Mouse (Mus musculus): ENCODE results near the gene Zswim9. TPM values are rescaled to one million over a fixed set of nuclear protein-coding genes. Genes with fewer than 3 reads are reported as not detected.

Zswim9 gene
- 3.8 and 4.8 TPM in 2 replicates for polyA plus RNA-seq (2015; fragmentation: Nextera tagmentation; extraction: Ambion mirVana)

DNA sequence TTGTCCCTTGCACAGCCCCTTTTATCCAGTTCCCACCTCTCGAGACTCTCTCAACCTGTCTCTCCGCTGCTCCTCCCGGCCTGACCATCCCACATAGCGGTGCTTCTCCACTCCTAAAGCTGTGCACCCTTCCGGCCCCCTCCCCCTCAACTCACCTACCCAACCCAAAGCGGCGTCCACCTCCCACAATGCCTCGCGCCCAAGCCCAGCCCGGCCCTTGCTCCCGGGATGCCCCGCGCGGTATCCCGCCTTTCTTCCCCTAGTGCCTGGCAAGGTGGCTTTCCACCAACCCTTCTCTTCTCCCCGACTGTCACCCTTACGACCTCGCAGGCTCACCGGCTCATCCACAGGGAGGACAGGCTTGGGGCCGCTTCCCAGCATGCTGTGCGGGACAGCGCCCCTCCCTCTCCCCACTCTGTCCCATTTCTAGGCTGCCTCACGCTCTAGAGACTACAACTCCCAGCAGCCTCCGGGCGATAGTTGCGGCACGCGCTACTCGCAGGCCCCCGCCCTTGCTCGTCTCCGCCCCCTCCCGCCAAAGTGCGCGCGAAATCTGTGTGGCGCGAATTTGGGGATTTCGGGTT, at the start of gene Zswim9:
TSS of gene Zswim9 (minus strand) at position 414 of the 584 bp plus-strand sequence.

DNA sequence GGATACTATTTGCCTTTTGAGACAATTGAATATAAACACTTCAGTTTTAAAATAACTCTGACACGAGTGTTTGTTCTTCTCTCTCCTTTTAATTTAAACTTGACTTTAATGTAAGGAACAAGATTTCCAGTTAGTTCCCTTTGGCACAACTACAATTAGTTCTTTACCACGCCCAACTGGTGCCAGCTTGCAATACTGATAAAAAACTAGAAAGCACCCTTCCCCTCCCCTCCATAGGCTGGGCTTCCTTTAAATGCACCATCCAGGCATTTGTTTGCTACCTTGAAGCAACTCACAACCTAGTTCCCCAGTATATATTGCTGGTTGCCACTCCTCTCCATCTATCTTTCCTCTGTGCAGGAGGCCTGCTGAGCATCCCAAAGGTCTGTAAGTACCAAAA, 45.8 kb upstream of the Zswim9 start, which contains the start of gene Pla2g4c:
TSS of gene Pla2g4c (plus strand) at position 340 of the 400 bp plus-strand sequence.

DNA sequence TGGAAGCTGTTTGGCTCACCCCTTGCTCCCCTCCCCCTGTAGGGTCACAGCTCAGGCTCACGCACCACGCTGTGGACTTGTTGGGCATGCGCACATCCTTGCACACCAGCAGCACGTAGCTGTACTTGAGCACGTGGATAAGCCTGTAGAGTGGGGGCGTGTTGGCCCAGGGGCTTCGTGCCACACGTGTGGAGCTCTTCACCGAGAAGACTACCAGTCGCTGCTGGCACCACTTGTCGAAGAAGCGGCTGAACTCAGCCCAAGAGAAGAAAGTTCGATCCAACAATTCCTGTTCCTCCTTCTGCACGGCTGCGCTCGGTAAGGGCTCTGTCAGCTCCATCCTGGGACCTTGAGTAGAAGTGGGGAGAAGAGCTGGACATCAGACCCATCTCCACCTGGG, 1.4 kb downstream of the Zswim9 start, which contains the start of gene Lig1:
TSS of gene Lig1 (plus strand) at position 203 of the 400 bp plus-strand sequence.

DNA sequence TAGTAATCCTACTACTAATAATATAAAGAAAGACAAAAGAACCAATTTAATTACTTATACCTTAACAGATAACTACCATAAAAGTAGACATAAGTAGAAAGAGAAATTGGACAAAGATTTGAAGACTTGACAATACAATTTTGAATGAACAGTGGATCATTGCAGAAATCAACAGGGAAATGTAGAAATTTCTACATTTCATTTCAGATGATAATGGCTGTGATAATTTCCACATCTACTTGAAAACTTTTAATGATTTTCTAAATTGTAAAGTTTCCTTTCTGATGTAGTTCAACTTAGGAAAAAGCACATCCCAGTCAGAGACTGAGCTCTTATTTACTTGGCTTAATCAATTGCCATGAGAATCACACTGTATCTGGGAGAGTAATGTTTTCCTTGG, 65.8 kb downstream of the Zswim9 start, which contains the start of gene Vmn1r89:
TSS of gene Vmn1r89 (plus strand) at position 301 of the 400 bp plus-strand sequence.

Other genes with a start within 250 kb of the Zswim9 start
- gene Chmp2a, start 243.9 kb downstream of the Zswim9 start, polyA plus RNA-seq (2015; fragmentation: Nextera tagmentation; extraction: Ambion mirVana), result 211 and 212 TPM in 2 replicates
- 90.5 and 91.6 TPM in 2 replicates for gene Ube2m, start 240.4 kb downstream of the Zswim9 start, polyA plus RNA-seq (2015; fragmentation: Nextera tagmentation; extraction: Ambion mirVana)
- gene Mzf1, start 224.0 kb downstream of the Zswim9 start, polyA plus RNA-seq (2015; fragmentation: Nextera tagmentation; extraction: Ambion mirVana), result 0.90 and 1.4 TPM in 2 replicates
- not detected in 2 replicates for gene Vmn1r85, start 183.5 kb downstream of the Zswim9 start, polyA plus RNA-seq (2015; fragmentation: Nextera tagmentation; extraction: Ambion mirVana)
- not detected in 2 replicates for gene Vmn1r86, start 158.8 kb downstream of the Zswim9 start, polyA plus RNA-seq (2015; fragmentation: Nextera tagmentation; extraction: Ambion mirVana)
- gene Vmn1r87, start 138.6 kb downstream of the Zswim9 start, polyA plus RNA-seq (2015; fragmentation: Nextera tagmentation; extraction: Ambion mirVana), result not detected in 2 replicates
- gene Vmn1r88, start 119.2 kb downstream of the Zswim9 start, polyA plus RNA-seq (2015; fragmentation: Nextera tagmentation; extraction: Ambion mirVana), result not detected in 2 replicates
- not detected in 2 replicates for gene Vmn1r89, start 65.7 kb downstream of the Zswim9 start, polyA plus RNA-seq (2015; fragmentation: Nextera tagmentation; extraction: Ambion mirVana)
- gene Lig1, start 1.4 kb downstream of the Zswim9 start, polyA plus RNA-seq (2015; fragmentation: Nextera tagmentation; extraction: Ambion mirVana), result 28.3 and 35.2 TPM in 2 replicates
- gene Pla2g4c, start 45.9 kb upstream of the Zswim9 start, polyA plus RNA-seq (2015; fragmentation: Nextera tagmentation; extraction: Ambion mirVana), result 0.11 and 0.15 TPM in 2 replicates
- gene Cabp5, start 119.4 kb upstream of the Zswim9 start, polyA plus RNA-seq (2015; fragmentation: Nextera tagmentation; extraction: Ambion mirVana), result not detected in 2 replicates
- not detected in 2 replicates for gene Bsph1, start 172.1 kb upstream of the Zswim9 start, polyA plus RNA-seq (2015; fragmentation: Nextera tagmentation; extraction: Ambion mirVana)

All from urinary bladder, postnatal 0 days (tissue).